Mouse (Mus musculus) lung, adult 2 months (tissue): ENCODE results near the gene Traf1. TPM values are rescaled to one million over a fixed set of nuclear protein-coding genes. Genes with fewer than 3 reads are reported as not detected.

Experiments
- DNase-seq: peaks from one replicate; pipeline ENCODE4 v3.0.0; 2022
- H3K4me1 ChIP-seq: fragments of 200-500 bp; 2 replicates; pipeline ENCODE4 v1.6.1; 2011; ENCODE audit warnings: low read length; ENCODE audit not compliant: control insufficient read depth, insufficient read depth
- H3K4me3 ChIP-seq: fragments of 200-500 bp; replicated peaks from 2 replicates; pipeline ENCODE3; 2011; ENCODE audit warnings: low read depth, mild to moderate bottlenecking, control low read depth, low read length; ENCODE audit errors: extremely low read depth
- CTCF ChIP-seq: fragments of 200-500 bp; IDR thresholded peaks from 2 replicates; pipeline ENCODE4 v1.5.1; 2011; ENCODE audit warnings: mild to moderate bottlenecking, low read length, control low read depth; ENCODE audit not compliant: insufficient read depth
- POLR2A ChIP-seq: fragments of 200-500 bp; IDR thresholded peaks from 2 replicates; pipeline ENCODE4 v1.6.1; 2011; ENCODE audit warnings: low read depth, mild to moderate bottlenecking, control low read depth, low read length, borderline replicate concordance; ENCODE audit errors: extremely low read depth
- WGBS: fragments of 180-500 bp; shearing (Covaris S2); methylation state at CpG from one replicate; pipeline ENCODE4 v1.1.7; 2018; 5-methylcytosine and 5-hydroxymethylcytosine counted together
- polyA plus RNA-seq: library from polyadenylated mRNA; depleted of rRNA; stranded (reverse); fragments of >200 nt; gene quantifications from 2 replicates; pipeline ENCODE4 v1.2.3, GENCODE M21; 2012

The Traf1 gene
- polyA plus RNA-seq, 1 experiment = 59.6 TPM

DNA sequence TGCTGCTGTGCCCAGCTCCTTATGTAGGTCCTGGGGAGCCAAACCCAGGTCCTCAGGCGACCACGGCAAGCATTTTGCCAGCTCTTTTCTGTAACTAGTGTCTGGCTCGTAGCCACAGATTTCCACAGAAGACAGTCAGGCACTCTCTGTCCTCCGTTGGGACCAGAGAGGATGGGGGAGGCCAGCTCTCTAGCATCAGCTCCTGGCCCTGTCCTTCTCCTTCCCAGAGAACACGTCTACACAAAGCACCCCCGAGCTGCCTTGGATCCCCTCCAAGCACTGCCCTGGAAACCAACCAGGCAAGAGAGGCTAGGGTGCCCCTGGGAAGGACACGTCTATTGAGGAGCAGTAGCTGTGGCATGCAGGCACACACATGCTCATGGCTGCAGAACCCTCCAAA, 7.6 kb upstream of the Traf1 start:
- 63% methylated on average over 7 of the region's 7 CpGs for WGBS
- no peak for TF ChIP-seq POLR2A
- TF ChIP-seq CTCF = no peak
- Histone ChIP-seq H3K4me3 (no peak overlapping the region), H3K4me1 (no peaks in the 10 kb centered on the region)
- DNase-seq = no peak

DNA sequence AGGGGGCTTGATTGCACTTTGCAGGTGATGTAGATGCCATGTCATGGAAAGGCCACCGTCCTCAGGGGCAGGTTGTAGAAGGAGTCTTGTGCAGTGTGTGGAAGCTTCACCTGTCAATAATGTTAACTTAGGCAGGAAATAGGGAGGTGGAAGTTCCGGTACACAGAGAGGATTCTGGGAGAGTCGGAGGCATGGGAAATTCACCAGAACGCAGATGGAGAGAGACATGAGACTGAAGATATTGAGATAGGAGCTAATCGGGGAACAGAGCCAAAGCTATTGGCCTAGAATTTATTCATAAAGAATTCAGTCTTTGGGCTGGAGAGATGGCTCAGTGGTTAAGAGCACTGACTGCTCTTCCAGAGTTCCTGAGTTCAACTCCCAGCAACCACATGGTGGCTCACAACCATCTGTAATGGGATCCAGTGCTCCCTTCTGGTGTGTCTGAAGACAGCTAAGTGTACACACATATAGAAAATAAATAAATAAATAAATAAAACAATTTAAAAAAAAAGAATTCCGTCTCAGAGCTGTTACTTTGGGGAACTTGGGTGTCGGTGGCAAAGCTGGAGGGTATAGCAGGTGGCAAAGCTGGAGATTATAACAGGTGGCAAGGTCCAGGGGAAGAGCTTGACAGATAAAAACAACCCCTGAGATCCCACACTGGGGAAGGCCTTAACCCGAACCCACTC, 4.8 kb upstream of the Traf1 start:
- DNase-seq = no peak
- no peaks in the 10 kb centered on the region; the same call in 1 of the 2 replicates for H3K4me1 ChIP-seq
- no peak for TF ChIP-seq CTCF
- no peak for TF ChIP-seq POLR2A

DNA sequence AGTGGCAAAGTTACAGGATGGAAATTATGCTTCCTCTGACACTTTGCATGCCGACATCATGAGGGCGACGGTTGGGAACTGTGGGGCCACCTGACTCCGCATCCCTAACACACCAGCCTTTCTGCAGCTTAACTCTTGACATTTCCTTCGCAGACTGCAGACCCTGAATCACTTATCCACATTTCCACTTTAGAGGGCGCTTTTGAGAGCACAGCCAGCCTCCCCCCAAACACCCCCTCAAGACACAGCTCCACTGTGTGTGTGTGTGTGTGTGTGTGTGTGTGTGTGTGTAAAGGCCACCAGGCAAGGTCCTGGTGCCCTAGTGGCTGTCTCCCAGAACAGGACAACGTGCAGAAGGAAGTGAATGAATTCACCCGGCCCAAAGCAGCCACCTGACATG, 4.2 kb upstream of the Traf1 start:
- WGBS = 75% methylated on average over 8 of the region's 8 CpGs
- Histone ChIP-seq H3K4me1 (no peaks in the 10 kb centered on the region; the same call in 1 of the 2 replicates), H3K4me3 (no peak overlapping the region)
- no peak for DNase-seq
- TF ChIP-seq CTCF (no peak), POLR2A (no peak)

More for the DNA sequence above, 4.8 kb upstream of the Traf1 start:
- no peak overlapping the region for H3K4me3 ChIP-seq
- 84% methylated on average over 8 of the region's 8 CpGs for WGBS

DNA sequence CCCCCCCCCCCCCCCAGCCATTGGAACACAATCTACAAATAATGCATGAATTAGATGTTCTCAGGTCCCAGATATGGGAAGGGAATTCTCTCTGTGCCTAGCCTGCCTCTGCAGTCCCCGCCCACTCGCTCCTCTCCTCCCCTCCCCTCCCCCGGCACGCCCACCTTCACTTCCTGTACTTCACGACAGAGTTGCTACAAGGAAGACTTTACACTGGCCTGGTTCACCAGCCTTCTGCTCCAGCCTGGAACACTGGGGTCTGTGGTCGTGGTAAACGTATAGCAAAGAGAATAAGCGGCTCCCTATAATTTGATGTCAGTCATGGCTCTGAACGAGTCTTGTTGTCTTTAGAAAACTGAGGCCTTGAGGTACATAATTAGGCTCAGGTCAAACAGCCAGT, 3.7 kb upstream of the Traf1 start:
- no peak for DNase-seq

GRCm38 (mm10) chr2:34964651-34965050, 3.1 kb upstream of the Traf1 start:
- 69% methylated on average over 9 of the region's 9 CpGs for WGBS

More for the DNA sequence above, 3.7 kb upstream of the Traf1 start:
- TF ChIP-seq CTCF (no peak), POLR2A (no peak; the same call in 1 of the 2 replicates)
- Histone ChIP-seq H3K4me1 (no peaks in the 10 kb centered on the region; the same call in 1 of the 2 replicates), H3K4me3 (no peak overlapping the region)
- 26% methylated on average over 9 of the region's 9 CpGs for WGBS

DNA sequence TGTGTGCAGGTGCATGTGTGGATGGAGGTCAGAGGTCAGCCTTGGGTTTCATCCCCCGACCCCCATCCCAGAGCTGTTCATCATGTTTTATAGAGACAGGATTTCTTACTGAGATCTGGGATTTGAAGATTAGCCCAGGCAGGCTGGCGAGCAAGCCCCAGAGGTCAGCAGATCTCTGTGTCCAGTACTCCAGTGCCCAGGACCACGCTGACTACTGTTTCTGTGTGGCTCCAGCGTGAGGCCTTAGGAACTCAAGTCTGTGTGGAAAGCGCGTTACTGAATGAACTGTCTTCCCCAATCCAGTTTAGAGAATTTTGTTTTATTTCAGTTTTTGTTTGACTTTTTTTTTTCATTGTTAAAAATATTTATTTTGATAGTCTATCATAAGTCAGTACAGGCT, 2.7 kb upstream of the Traf1 start:
- DNase-seq = no peak
- Histone ChIP-seq H3K4me3 (no peak overlapping the region), H3K4me1 (no peaks in the 10 kb centered on the region; the same call in 1 of the 2 replicates)
- 89% methylated on average over 6 of the region's 6 CpGs for WGBS
- TF ChIP-seq CTCF (no peak), POLR2A (no peak)

More at GRCm38 (mm10) chr2:34964651-34965050, 3.1 kb upstream of the Traf1 start:
- no peak for TF ChIP-seq CTCF
- TF ChIP-seq POLR2A = no peak
- no peaks in the 10 kb centered on the region; the same call in 1 of the 2 replicates for H3K4me1 ChIP-seq
- no peak for DNase-seq
- H3K4me3 ChIP-seq = no peak overlapping the region

- H3K4me3 ChIP-seq = peak overlapping the region; percentile 6
- no peaks in the 10 kb centered on the region; the same call in 1 of the 2 replicates for H3K4me1 ChIP-seq
- WGBS = 57% methylated on average over 13 of the region's 13 CpGs
- no peak for DNase-seq
- TF ChIP-seq CTCF = no peak
- no peak for TF ChIP-seq POLR2A
Measured at GRCm38 (mm10) chr2:34963371-34963956, 1.9 kb upstream of the Traf1 start.

DNA sequence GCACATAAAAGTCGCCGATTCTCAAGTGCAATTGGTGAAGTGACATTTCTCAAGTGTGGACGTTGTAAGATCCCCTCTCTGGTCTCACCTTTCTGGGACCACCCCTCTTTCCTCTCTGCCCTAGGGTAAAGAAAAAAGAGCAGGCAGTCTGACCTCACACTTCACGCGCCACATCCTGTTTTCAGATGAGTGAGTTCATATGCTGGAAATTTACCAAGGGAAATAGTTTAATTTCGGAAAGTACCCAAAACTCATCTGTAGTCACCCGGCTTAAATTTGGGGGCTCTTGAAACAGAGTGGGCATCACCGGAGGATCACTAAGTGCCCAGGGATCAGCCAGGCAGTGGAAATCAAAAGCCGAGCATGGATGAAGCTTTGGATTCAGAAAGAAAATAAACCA, 1.3 kb upstream of the Traf1 start:
- WGBS = 40% methylated on average over 9 of the region's 9 CpGs
- DNase-seq = no peak
- no peaks in the 10 kb centered on the region; the same call in 1 of the 2 replicates for H3K4me1 ChIP-seq
- H3K4me3 ChIP-seq = peak overlapping the region; percentile 6
- no peak for TF ChIP-seq POLR2A
- TF ChIP-seq CTCF = no peak

GRCm38 (mm10) chr2:34962211-34962610, 639 bp upstream of the Traf1 start:
- Histone ChIP-seq H3K4me1 (no peaks in the 10 kb centered on the region; the same call in 1 of the 2 replicates), H3K4me3 (no peak overlapping the region)
- no peak for DNase-seq
- WGBS = 52% methylated on average over 2 of the region's 2 CpGs
- TF ChIP-seq POLR2A (no peak), CTCF (no peak)
